Mouse (Mus musculus): Measurements from ENCODE around the gene Card6. TPM values are rescaled to one million over a fixed set of nuclear protein-coding genes. Genes with fewer than 3 reads are reported as not detected.

Gene Card6
- total and polyA plus RNA-seq, 3 experiments = 1.9 to 19.2 (median 6.0) TPM

DNA sequence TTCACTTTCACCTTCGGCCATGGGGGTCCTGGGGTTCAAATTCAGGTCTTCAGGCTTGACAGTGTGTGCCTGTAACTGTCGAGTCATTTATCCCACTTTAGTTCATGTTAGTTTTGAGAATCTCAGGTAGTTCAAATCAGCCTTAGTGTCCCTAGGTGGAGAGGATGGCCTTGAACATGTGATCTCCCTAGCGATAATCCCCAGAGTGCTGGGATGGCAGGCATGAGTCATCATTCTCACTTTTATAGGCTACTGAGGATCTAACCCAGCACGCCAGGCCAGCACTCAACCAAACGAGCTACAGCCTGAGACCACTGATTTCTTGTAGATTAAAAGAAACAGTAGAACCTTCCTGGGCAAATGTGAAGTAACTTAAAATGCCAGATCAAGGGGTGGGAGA lies 33.7 kb upstream of the Card6 start:
- DNase-seq (ENCODE audit: low spot score) = no peak
- no peaks in the 10 kb centered on the region for H3K27me3 ChIP-seq (ENCODE audit: insufficient read depth, low read length)
- H3K36me3 ChIP-seq (replicated peaks) = peaks cover 18% of the 10 kb centered on the region
- H3K4me3 ChIP-seq (ENCODE audit: low read depth, low read length) = no peak overlapping the region
- TF ChIP-seq GATA2 (IDR thresholded peaks at IDR 0.05; ENCODE audit: borderline replicate concordance, low read depth, low read length) (no peak), GATA1 (IDR thresholded peaks at IDR 0.05; ENCODE audit: borderline replicate concordance, low read length) (no peak), POLR2AphosphoS5 (IDR thresholded peaks at IDR 0.05; ENCODE audit: insufficient replicate concordance, low read depth, low read length) (no peak), CTCF (IDR thresholded peaks at IDR 0.05; ENCODE audit: low read depth, low read length) (no peak), TAL1 (conservative IDR thresholded peaks at IDR 0.05; ENCODE audit: low read depth, low read length) (no peak)
- no peak for ATAC-seq (ENCODE audit: extremely low read depth, insufficient number of reproducible peaks, low FRiP score, poor library complexity, severe bottlenecking)
- H3K4me1 ChIP-seq (ENCODE audit: insufficient read depth, low read depth, low read length) = peaks cover 67% of the 10 kb centered on the region
- H3K9me3 ChIP-seq (replicated peaks) = no peaks in the 10 kb centered on the region

GRCm38 (mm10) chr15:5140357-5140756 lies 32.0 kb upstream of the Card6 start:
- Histone ChIP-seq H3K36me3 (replicated peaks) (peaks cover 5% of the 10 kb centered on the region), H3K4me1 (ENCODE audit: insufficient read depth, low read depth, low read length) (peaks cover 65% of the 10 kb centered on the region), H3K9me3 (replicated peaks) (no peaks in the 10 kb centered on the region), H3K27me3 (ENCODE audit: insufficient read depth, low read length) (no peaks in the 10 kb centered on the region), H3K4me3 (ENCODE audit: low read depth, low read length) (peak overlapping the region; percentile 23; the same call in 1 of the 2 replicates)
- peak; percentile 48 for ATAC-seq (ENCODE audit: extremely low read depth, insufficient number of reproducible peaks, low FRiP score, poor library complexity, severe bottlenecking)
- DNase-seq (ENCODE audit: low spot score) = no peak
- no peak for TF ChIP-seq CTCF (IDR thresholded peaks at IDR 0.05; ENCODE audit: low read depth, low read length)
- peak; percentile 81 for TF ChIP-seq TAL1 (conservative IDR thresholded peaks at IDR 0.05; ENCODE audit: low read depth, low read length)
- TF ChIP-seq POLR2AphosphoS5 (IDR thresholded peaks at IDR 0.05; ENCODE audit: insufficient replicate concordance, low read depth, low read length) = no peak
- no peak for TF ChIP-seq GATA1 (IDR thresholded peaks at IDR 0.05; ENCODE audit: borderline replicate concordance, low read length)

DNA sequence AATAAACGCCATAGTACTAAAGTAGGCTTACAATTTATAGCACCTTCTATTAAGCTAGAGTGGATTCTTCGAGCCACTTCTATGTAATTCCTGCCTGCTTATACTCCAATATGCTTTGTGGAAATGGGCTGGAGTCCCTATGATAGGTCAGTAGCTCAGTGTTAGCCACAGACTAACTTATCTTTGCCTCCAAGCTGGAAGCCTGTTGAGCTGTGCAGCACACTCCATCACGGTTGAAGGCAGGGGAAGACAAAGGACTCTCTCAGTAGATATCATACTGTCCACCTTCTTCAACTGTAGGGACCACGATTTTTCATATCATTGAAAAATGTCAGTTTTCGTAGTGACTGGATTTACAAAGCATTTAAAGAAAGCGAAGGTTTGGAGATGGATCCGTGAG lies 31.5 kb upstream of the Card6 start:
- DNase-seq (ENCODE audit: low spot score) = peak; percentile 42

GRCm38 (mm10) chr15:5139366-5139765 lies 31.0 kb upstream of the Card6 start:
- peaks cover 69% of the 10 kb centered on the region for H3K4me1 ChIP-seq (ENCODE audit: insufficient read depth, low read depth, low read length)
- H3K27me3 ChIP-seq (ENCODE audit: insufficient read depth, low read length) = no peaks in the 10 kb centered on the region
- DNase-seq (ENCODE audit: low spot score) (no peak), ATAC-seq (ENCODE audit: extremely low read depth, insufficient number of reproducible peaks, low FRiP score, poor library complexity, severe bottlenecking) (peak; percentile 12; the same call in 1 of the 2 replicates)
- H3K9me3 ChIP-seq (replicated peaks) = no peaks in the 10 kb centered on the region
- H3K36me3 ChIP-seq (replicated peaks) = no peaks in the 10 kb centered on the region
- no peak overlapping the region; the same call in 1 of the 2 replicates for H3K4me3 ChIP-seq (ENCODE audit: low read depth, low read length)
- TF ChIP-seq GATA1 (IDR thresholded peaks at IDR 0.05; ENCODE audit: borderline replicate concordance, low read length) = no peak
- TF ChIP-seq GATA2 (IDR thresholded peaks at IDR 0.05; ENCODE audit: borderline replicate concordance, low read depth, low read length) = no peak
- TF ChIP-seq TAL1 (conservative IDR thresholded peaks at IDR 0.05; ENCODE audit: low read depth, low read length) = no peak
- TF ChIP-seq CTCF (IDR thresholded peaks at IDR 0.05; ENCODE audit: low read depth, low read length) = no peak
- TF ChIP-seq POLR2AphosphoS5 (IDR thresholded peaks at IDR 0.05; ENCODE audit: insufficient replicate concordance, low read depth, low read length) = no peak

More for the DNA sequence above, 31.5 kb upstream of the Card6 start:
- Histone ChIP-seq H3K4me1 (ENCODE audit: insufficient read depth, low read depth, low read length) (peaks cover 65% of the 10 kb centered on the region), H3K27me3 (ENCODE audit: insufficient read depth, low read length) (no peaks in the 10 kb centered on the region), H3K4me3 (ENCODE audit: low read depth, low read length) (peak overlapping the region; percentile 3; the same call in 1 of the 2 replicates), H3K9me3 (replicated peaks) (no peaks in the 10 kb centered on the region), H3K36me3 (replicated peaks) (no peaks in the 10 kb centered on the region)
- TF ChIP-seq GATA2 (IDR thresholded peaks at IDR 0.05; ENCODE audit: borderline replicate concordance, low read depth, low read length) (no peak), TAL1 (conservative IDR thresholded peaks at IDR 0.05; ENCODE audit: low read depth, low read length) (peak; percentile 63), CTCF (IDR thresholded peaks at IDR 0.05; ENCODE audit: low read depth, low read length) (no peak)
- ATAC-seq (ENCODE audit: extremely low read depth, insufficient number of reproducible peaks, low FRiP score, poor library complexity, severe bottlenecking) = peak; percentile 58

- Histone ChIP-seq H3K4me1 (ENCODE audit: insufficient read depth, low read depth, low read length) (peaks cover 79% of the 10 kb centered on the region), H3K4me3 (ENCODE audit: low read depth, low read length) (peak overlapping the region; percentile 22; the same call in 1 of the 2 replicates), H3K36me3 (replicated peaks) (no peaks in the 10 kb centered on the region), H3K9me3 (replicated peaks) (no peaks in the 10 kb centered on the region), H3K27me3 (ENCODE audit: insufficient read depth, low read length) (no peaks in the 10 kb centered on the region)
- ATAC-seq (ENCODE audit: extremely low read depth, insufficient number of reproducible peaks, low FRiP score, poor library complexity, severe bottlenecking) (peak; percentile 58), DNase-seq (ENCODE audit: low spot score) (no peak)
- TF ChIP-seq POLR2AphosphoS5 (IDR thresholded peaks at IDR 0.05; ENCODE audit: insufficient replicate concordance, low read depth, low read length) (no peak), CTCF (IDR thresholded peaks at IDR 0.05; ENCODE audit: low read depth, low read length) (no peak), GATA2 (IDR thresholded peaks at IDR 0.05; ENCODE audit: borderline replicate concordance, low read depth, low read length) (no peak), TAL1 (conservative IDR thresholded peaks at IDR 0.05; ENCODE audit: low read depth, low read length) (peak; percentile 73), GATA1 (IDR thresholded peaks at IDR 0.05; ENCODE audit: borderline replicate concordance, low read length) (no peak)
Observed at GRCm38 (mm10) chr15:5138021-5138856, 29.9 kb upstream of the Card6 start.

- H3K4me3 ChIP-seq (ENCODE audit: low read depth, low read length) = no peak overlapping the region
- H3K4me1 ChIP-seq (ENCODE audit: insufficient read depth, low read depth, low read length) = peaks cover 74% of the 10 kb centered on the region
- H3K36me3 ChIP-seq (replicated peaks) = no peaks in the 10 kb centered on the region
- no peaks in the 10 kb centered on the region for H3K9me3 ChIP-seq (replicated peaks)
- H3K27me3 ChIP-seq (ENCODE audit: insufficient read depth, low read length) = no peaks in the 10 kb centered on the region
- ATAC-seq (ENCODE audit: extremely low read depth, insufficient number of reproducible peaks, low FRiP score, poor library complexity, severe bottlenecking) = no peak
- no peak for DNase-seq (ENCODE audit: low spot score)
- TF ChIP-seq POLR2AphosphoS5 (IDR thresholded peaks at IDR 0.05; ENCODE audit: insufficient replicate concordance, low read depth, low read length) = no peak
- TF ChIP-seq CTCF (IDR thresholded peaks at IDR 0.05; ENCODE audit: low read depth, low read length) = no peak
- no peak for TF ChIP-seq GATA1 (IDR thresholded peaks at IDR 0.05; ENCODE audit: borderline replicate concordance, low read length)
- TF ChIP-seq GATA2 (IDR thresholded peaks at IDR 0.05; ENCODE audit: borderline replicate concordance, low read depth, low read length) = no peak
- TF ChIP-seq TAL1 (conservative IDR thresholded peaks at IDR 0.05; ENCODE audit: low read depth, low read length) = no peak
Observed at GRCm38 (mm10) chr15:5134945-5135483, 26.7 kb upstream of the Card6 start.

All from G1E (cell line).